Mouse (Mus musculus) gastrocnemius, postnatal 36 days (tissue): ENCODE data around the gene Cirbp. TPM values are rescaled to one million over a fixed set of nuclear protein-coding genes. Genes with fewer than 3 reads are reported as not detected.

Experiments used
- DNase-seq, 2 experiments: peaks; one replicate each; pipeline ENCODE4 v3.0.0; 2022
- intact Hi-C: fragments of 180-260 bp; cut with DNase I; formaldehyde crosslinking; loops from one replicate; pipeline ENCODE4 v1.15.1; 2025
- total RNA-seq, 2 experiments: library from RNA; stranded (reverse); gene quantifications; 2 replicates each; pipeline ENCODE4 v1.2.3; 2021

The Cirbp gene
- total RNA-seq, 2 experiments from 2014 or later, result 22.6 to 28.3 TPM

DNA sequence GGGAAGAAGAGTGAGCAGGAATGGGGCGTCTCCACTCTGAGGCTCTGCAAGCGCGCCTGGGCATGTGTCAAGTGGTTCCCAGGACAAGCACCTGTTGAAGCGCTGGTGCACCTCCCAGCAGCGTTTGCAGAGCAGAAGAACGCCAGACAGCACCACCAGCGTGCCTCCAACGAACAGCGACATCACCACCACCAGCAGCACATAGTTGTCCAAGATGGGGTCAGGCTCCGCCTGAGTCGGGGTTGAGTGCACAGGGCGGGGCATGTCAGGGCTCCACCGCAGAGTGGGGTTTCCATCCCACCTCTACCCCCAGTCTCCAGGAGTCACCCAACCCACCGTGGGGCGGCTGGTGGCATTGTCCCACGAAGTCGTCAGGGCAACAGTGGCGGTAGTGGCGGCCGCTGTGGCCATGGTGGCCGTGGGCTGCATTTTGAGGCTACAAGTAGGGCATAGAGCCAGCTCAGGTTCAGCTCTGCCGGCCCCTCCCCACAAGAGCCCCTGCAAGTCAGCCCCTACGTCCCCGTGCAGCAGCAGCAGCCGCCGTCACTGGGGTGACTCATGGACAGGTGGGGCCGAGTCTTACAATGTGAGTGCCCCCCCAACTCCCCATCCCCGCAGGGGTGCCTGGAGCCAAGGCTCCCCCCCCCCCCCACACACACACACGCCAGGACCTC is 28.7 kb upstream of the Cirbp start:
- DNase-seq, result no peak

DNA sequence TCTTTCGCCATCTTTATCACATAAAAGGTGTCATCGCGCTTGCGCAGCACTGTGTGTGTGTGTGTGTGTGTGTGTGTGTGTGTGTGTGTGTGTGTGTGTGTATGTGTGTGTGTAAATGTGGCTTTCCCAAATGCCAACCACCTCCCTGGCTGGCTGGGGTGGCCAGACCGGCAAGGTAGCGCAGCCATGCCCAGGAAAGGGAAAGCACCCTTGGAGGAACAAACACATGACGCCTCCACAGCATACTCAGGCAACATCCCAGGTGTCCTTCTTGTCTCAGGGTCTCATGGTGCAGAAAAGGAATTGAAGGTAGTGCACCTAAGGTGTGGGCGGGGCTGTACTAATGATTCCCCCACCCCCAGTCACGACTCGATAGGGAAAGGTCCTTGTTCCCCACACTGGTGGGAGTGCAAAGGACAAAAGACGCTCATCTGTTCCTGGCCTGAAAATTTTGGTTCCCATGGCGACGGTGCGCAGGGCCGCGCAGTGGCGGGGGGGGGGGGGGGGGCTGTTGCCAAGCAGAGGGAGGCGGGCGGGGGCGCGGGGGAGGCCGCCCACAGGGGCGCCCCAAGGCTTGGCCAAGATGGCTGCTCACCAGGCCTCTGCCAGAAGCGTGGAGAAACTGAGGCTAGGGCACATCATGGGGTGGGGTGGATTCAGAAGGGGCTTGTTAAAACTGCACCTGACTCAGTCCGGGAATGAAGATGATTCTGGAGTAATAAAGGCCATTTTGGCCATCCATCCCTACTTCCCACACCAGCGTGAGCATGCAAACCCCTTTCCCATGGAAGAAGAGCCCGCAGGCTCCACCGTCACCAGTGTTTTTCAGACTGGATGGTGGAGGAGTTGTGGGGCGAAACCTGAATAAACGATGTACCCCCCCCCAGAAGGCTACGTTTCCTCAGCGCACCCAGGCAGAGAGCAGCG is 27.9 kb upstream of the Cirbp start:
- intact Hi-C loops, result loop anchor here (2.0 kb wide), 1 partner anchor 17 kb away; no protein-coding TSS in a partner anchor
- DNase-seq, result no peak

More for the DNA sequence above, 28.7 kb upstream of the Cirbp start:
- intact Hi-C loops, result no loop called here

DNA sequence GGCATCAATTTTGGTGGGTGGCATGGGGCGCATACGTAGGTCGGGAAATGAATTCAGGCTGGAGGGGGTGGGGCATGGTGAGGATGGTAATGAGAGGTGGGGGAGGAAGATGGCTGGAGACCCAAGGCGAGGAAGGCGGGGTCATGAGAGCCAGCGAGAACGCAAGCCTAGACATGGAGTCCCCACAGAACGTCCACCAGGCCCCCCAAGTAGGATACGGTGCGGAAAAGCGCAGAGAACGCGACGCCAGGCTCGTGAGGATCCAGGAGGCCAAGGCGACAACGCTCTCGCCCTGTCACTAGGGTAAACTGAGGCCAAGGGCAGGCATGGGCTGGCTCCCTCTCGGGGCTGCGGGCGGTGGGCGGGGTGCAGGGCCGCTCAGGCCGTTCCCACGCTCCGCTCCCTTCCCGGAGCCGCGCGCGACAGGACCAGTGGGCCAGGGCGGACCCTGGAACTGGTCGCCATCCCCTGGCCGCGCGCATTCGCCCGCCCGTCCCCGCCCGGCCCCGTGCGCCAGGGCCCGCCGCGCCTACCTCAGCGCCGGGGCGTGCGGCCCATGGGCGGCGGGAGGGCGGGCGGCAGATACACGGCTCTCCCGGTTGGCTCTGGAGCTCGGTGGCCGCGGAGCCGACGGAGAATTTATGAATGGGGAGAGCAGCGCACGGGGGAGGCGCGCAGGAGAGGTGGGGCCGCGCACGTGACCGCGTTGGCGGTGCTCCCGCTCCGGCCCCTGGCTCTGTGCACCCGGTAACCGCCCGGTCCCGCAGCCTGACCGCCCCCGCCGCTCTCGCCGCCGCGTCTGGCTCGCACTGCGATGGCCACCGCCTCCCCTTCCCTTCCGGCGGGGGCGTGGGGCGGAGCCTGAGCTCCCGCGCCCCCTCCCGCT is 27.0 kb upstream of the Cirbp start, which contains the start of gene Atp5d:
Gene Atp5d (plus strand): TSS at position 80 of the 886 bp plus-strand sequence.
- no peak for DNase-seq

DNA sequence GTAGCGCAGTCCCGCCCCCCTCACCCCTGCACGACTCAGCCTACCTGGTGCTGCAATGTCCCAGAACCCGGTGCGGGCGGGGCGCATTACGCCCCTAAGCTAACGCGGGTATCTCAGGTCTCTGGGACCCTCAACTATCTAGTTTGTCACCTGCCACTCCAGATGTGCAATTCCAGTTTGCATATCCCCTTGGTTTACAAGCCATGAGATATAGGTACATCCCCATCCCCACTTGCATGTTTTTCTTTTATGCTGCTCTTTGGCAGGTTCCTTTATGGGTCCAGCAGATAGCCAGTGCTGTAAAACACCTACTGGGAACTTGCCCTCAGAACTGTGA is 26.4 kb upstream of the Cirbp start:
- intact Hi-C loops, result loop anchor here (2.0 kb wide), 1 partner anchor 19 kb away; no protein-coding TSS in a partner anchor
- DNase-seq, result no peak

More for the DNA sequence above, 27.0 kb upstream of the Cirbp start, which contains the start of gene Atp5d:
- intact Hi-C loops, result loop anchor here (2.0 kb wide), 1 partner anchor 18 kb away; no protein-coding TSS in a partner anchor

DNA sequence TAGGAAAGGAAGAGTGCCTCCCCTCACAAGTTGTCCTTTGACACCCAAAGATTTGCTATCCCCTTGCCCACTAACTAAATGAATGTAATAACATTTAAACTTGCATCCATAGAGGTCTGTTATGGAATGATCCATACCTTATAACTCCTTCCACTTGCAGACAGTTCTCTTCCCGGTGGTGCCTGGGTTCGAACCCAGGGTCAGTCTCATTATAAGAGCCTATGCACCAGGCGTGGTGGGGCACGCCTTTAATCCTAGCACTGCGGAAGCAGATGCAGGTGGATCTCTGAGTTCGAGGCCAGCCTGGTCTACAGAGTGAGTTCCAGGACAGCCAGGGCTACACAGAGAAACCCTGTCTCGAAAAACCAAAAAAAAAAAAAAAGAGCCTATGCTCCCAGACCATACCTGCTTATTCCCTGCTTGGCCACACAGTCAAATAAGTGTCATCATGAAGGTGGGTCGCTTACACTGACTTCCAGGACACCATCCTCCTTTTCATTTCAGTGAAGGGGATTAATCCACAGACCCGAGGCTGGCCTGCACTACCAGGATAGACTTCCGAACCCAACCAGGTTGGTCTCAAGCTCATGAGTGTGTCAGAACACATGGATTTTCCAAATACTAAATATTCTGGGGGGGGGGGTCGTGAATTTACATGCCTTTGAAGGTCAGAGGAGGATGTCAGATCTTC is 25.7 kb upstream of the Cirbp start:
- DNase-seq, result no peak
- intact Hi-C loops, result loop anchor here (2.0 kb wide), 1 partner anchor 19 kb away; no protein-coding TSS in a partner anchor

DNA sequence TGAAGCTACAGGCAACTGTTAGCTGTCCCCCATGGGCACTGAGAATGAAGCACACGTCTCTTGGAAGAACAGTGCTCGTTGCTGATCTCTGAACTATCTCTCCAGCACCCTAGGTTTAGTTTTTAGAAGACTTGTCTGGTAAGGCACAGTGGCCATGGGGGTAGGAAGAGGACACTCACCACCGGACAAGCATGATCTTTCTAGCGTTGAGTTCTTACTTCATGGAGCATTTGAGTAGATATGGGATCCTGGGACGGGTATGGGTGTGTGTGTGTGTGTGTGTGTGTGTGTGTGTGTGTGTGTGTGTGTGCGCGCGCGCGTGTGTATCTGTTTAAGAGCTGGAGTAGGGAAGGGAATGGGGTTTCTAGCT is 25.1 kb upstream of the Cirbp start, which contains the start of gene Cbarp:
Gene Cbarp (minus strand): TSS at position 170 of the 370 bp plus-strand sequence.
- no peak for DNase-seq
- intact Hi-C loops, result no loop called here

DNA sequence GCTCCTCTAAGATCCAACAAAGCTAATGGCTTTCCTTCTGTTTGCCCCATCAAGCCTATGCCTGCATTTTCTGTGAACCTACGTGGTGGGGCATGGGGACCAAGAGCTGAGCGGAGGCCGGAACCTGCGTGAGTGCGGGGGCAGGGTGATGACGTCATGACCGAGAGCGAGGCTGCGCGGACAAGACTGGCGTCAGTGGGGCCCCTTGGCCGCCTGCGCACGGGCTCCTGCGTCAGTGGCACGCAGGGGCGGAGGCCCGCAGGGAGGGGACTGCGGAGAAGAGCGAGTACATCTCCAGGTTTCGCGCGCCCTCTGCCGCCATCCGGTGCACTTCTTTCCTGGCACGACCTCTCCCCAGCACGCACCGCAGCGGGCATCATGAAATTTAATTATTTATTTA is 24.5 kb upstream of the Cirbp start:
- peak; percentile 87 to 91 for DNase-seq
- intact Hi-C loops, result no loop called here

DNA sequence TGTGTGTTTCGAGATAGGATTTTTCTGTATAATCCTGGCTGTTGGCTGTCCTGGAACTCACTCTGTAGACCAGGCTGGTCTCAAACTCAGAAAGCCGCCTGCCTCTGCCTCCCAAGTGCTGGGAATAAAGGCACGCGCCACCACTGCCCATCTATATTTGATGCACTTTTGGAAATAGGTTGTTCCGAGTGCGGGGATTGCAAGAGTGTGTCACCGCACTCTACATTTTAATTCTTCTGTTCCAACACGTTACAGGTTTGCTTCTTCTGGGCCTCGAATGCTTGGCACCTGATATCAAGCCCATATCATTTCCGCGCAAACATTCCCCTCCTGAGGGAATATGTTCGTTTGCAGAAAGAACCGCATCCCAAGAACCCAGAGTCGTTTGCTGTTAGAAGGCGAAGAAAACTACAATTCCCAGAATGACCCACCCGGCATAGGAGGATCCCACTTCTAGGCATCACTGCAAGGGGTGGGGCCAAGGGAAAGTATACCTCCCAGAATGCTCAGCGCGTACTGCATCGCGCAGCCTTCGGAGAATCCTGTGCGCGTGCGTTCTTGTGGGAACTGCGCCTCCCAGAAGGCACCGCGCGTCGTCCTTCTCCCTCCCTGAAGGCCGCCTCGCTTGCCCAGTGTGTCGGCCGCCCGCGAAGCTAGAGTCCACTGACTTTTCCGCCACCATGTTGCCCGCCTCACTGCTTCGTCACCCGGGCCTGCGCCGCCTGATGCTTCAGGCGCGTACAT is 23.8 kb upstream of the Cirbp start:
- peak; percentile 78 to 93 for DNase-seq
- intact Hi-C loops, result no loop called here

DNA sequence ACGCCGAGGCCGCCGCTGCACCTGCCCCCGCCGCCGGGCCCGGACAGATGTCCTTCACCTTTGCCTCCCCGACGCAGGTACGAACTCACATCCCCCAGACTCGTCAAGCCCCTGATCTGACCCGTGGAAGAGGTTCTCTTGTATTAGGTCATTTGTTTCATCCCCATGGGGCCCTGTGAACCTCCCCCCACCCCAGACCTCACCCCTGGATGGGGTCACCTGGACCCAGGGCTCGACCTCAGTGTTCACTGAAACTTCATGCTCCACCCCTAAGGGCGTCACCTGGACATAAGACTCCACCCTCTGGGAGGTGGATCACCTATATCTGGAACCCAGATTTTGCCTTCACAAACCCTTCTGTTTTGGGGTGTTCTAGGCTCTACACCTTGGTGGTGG is 23.3 kb upstream of the Cirbp start:
- DNase-seq, result no peak
- intact Hi-C loops, result no loop called here

DNA sequence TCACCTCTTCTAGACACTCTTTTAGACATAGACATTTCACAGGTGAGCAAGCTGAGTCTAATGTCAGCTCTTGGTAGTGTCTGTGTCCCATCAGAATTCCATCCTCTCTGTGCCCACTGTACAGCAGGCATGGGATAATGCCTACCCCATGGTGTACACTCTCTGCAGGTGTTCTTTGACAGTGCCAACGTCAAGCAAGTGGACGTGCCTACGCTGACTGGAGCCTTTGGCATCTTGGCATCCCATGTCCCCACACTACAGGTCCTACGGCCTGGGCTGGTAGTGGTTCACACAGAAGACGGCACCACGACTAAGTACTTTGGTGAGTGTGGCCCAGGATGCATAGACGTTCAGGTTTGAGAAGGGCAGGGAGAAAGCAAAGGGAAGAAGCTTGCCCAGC is 22.1 kb upstream of the Cirbp start:
- intact Hi-C loops, result no loop called here
- DNase-seq, result no peak

DNA sequence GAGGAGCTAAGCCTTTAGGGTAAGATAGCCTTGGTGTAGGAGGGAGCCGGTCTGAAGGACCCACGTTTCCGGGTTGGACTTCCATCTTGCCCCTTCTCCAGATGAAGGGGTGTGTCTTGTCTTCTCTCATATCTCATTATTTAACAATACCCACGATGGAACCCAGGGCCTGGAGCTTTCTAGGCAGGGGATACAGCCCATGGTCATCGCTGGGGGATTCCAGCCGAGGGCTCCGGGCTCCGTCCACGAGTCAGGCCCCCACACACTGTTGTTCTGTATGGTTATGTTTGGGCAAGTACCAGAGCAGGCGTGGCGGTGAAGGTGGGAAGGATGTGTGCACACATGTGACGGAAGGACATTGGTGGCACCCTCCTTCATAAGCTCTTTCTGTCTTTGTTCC is 21.6 kb upstream of the Cirbp start:
- intact Hi-C loops, result no loop called here
- no peak for DNase-seq

DNA sequence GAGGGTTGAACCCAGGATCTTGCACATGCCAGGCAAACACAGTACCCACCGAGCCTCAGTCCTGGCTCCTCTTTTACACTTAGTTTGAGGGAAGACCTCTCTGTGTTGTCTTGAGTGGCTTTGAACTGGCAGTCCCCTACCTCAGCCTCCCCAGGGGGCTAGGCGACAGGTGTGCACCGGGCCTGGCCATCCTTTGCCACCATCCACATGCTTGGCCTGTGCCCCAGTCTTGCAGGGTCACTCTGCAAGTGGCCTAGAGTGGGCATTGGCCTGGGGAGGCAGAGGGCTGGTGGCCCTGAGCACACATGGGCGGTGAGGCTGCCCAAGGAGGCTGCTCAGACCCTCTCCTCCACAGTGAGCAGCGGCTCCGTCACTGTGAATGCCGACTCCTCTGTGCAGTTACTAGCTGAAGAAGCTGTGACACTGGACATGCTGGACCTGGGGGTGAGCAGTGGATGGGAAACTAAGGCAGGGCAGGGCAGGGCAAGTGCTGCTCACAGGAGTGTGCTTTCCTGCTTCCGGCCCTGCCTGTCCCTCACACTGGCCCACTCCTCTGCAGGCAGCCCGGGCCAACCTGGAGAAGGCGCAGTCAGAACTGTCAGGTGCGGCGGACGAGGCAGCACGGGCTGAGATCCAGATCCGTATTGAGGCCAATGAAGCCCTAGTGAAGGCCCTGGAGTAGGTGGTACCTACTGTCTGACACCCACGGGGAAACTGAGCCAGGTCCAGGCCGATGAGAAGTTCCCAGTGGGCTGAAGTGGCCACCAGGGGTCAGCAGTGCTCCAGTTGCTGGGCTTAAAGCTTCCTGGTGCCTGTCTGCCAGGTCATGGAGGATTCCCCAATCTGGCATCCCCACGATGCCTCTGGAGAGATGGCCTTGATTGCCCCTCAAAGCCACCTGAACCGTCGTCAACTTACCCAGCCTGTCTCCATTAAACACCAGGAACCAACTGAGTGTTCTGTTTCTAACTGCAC is 20.6 kb upstream of the Cirbp start:
- intact Hi-C loops, result loop anchor here (1.0 kb wide), 1 partner anchor 20 kb away; the partner anchor contains the start of gene Cirbp
- DNase-seq, result peak; percentile 74 to 80

DNA sequence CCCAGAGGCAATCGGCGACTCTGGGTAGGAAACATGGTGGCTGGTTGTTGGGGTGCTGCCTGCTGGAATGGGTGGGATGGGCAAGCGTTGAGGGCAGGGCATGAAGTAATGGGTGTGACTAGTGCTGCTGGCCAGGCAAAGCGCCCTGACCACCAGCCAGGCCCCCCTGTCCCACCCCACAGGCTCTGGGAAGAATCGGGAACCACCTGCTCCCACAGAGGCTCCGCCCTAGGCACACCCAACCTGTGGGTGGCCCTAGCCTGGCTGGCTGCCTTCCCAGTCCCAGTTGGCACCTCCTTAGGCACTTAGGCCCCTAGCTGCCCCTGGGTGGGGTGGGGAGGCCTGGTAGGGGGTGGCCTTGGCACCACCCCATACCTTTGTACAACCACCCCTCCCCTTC is 19.9 kb upstream of the Cirbp start:
- intact Hi-C loops, result loop anchor here (1.0 kb wide), 1 partner anchor 19 kb away; the partner anchor contains the start of gene Cirbp
- DNase-seq, result peak; percentile 30 to 45

DNA sequence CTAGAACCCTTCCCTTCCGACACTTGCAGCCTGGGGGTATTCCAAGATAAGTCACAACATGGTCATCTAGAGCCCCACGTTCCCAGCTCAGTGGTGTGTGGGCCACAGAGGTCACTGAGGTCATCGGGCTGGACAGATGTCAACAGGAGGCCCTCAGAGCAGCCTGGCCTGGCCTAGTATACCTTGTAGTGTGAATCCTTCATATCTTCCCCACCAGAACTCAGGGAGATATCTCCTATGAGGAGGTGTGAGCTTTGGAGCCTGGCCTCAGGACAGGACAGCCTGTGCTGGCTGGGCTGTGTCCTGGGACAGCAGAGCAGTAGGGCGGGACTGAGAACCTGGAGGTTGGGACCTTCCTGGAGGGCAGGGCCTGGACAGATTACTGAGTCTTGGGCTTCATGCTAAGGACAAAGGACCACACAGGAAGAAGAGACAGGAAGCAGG is 19.2 kb upstream of the Cirbp start:
- intact Hi-C loops, result no loop called here
- peak in 1 of 2 experiments; percentile 23 for DNase-seq

DNA sequence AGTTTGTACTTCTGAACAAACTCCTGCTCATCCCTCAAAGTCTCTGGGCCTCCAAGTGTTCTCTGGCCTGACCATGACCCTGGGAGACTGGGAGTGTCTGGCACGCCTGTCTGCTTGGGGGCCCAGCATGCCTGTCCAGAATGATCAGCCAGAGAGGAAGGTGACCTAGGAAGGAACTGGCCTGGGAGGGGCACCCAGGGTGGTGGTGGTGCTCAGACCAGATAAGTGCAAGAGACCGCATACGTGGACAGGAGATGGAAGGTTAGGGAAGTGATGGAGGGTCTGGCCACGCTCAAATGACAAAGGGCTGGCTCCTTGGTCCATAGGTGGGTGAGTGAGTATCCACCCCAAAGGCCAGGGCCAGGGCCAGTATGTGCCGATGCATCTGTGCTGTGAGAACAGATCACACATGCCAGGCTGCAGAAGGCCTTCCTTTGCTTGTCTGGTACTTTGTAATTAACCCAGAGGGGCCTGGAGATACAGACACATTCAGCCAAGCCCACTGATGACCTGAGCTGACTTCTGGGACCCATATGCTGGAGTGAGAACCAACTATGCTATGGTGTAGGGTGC is 18.6 kb upstream of the Cirbp start:
- DNase-seq, result peak in 1 of 2 experiments; percentile 35
- intact Hi-C loops, result no loop called here

DNA sequence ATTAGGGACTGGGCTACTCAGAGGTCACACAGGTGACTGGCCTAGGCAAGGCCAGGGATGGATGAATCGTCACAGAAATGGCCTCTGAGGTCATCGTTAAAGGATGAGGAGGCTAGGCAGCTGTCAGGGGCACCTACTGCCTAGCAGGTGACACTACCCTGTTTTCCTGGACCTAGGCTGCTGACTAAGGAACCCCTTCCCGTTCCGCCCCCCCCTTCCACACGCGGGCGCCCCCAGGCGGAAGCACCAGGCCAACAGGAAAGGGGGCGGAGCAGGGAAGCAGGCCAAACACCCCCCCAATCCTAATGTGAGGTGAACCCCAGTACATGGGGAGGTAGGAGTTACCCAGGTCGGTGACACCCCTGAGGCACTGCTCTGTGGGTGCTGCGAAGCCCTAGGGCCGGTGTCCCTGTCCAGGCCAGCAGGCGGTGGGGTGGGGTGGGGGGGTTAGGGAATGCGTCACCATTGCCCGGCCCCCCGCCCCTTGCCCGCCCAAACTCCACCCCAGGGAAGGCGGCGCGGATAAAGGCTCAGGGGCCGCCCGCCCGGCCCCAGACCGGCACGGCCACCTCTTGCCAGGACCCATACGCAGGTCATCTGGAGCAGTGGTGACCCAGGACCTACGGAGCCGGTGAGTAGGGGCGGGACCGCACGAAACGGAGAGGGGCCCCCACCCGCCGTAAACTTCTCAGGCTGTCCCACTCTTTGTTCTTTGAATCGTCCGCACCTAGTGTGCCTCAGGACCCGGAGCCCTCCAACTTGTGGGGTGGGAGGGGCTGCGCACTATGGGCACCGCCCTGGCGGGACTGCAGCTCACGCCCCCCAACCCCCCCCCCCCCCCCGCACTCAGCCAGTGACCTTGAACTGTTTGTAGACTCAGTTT is 17.8 kb upstream of the Cirbp start, which contains the start of gene Midn:
Gene Midn (plus strand): TSS at position 554 of the 883 bp plus-strand sequence.
- DNase-seq, result peak; percentile 82 to 86
- intact Hi-C loops, result no loop called here
